Mouse (Mus musculus): ENCODE data around the gene Cacna2d1.

Cacna2d1 gene

DNA sequence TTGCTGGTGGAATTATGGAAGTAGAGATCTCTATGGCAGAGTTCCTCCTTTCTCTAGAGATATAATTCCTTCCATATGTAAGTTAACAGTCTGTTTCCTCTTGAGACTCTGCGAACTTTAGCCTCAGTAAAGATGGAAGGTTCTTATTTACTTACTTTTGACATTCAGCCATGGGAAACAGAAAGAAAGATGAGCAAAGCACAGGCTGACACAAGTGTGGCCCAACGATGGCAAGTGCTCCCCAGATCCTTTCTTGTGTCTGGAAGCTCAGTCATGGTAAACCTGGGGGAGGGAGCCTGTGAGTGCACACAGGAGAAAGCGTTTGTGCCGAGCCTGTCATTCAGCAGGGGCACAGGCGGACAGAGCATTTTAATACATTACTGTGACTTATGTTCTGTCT lies 48.9 kb downstream of the Cacna2d1 start:
- no peak for DNase-seq (ENCODE audit: low spot score in 2 of 2)

DNA sequence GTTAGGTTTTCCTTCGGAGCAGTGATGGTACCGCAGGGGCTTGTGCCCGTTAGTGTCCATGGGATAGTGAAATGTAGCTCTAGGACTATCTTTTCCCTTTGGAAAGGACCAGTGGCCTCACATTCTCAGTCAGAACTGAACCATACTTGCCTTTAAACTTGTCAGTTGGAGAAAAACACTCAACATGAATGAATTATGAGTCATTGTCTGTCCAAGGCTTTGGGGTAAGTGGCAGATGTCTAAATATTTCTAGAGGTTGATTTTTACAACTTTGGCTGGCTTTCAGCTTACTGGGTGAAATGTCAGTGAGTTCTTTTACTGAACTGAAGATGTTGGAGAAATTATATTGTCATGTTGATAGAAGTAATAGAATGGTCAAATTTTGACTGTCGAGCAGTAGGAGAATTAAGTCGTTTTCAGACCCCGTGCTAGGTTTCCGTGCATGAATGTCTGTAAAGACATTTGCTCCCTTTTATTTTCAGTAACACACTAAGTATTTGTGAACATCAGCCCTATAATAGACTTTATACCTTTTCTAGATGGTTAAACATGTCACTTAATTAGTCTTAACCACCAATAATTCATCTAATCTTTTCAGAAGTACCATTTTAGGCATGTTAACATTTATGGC lies 50.9 kb downstream of the Cacna2d1 start:
- no peak for DNase-seq (ENCODE audit: low spot score in 2 of 2)

DNA sequence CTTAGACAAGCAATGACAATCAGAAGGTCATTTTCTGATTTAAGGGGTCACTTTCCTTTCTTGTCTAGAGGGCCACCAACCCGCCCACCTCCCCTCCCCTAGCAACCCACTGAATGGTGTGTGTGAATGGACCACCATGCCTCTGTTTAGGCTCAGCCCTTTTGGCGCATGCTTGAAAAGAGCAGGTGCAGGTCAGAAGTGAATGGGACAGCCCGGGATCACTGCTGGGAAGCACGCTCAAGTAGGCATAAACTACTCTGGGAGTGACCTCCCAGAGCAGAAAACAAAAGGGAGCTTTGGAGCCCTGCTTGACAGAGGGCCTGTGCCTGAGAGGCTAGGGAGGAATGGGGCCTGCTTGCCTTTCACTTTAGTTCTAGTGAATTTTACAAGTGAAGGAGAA lies 51.4 kb downstream of the Cacna2d1 start:
- DNase-seq (ENCODE audit: low spot score in 2 of 2) = no peak

DNA sequence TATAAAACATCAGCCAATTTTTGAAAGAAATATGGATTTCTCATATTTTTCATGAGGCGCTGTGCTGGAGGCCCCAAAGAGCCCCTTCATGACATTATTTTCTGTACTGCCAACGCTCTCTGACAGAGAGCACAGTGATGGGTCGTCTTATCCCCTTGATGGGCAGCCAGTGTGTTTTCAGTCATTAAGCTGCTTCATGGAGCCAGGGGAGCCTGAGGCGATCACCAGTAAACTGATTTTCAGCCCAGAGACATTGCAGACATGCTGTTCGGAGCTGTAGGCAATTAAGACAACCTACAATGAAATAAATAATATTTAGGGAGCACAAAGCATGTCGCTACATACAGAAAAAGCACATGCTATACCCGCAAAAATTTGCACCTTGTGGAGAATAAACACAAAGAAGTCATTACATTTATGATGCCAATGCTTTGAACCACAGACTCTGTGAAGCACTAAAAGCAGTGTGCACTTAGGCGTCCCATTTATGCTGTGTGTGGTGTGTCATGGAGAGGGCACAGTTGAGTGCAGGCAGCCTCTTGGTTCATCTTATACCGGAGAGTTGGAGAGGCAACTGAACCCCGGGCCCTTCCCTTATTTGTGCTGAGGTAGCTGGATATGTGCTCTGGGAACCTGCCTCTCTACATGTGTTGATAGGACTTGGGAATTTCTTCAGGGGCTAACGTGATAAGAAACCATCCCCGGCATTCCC lies 57.1 kb downstream of the Cacna2d1 start:
- DNase-seq (ENCODE audit: low spot score in 2 of 2) = no peak

DNA sequence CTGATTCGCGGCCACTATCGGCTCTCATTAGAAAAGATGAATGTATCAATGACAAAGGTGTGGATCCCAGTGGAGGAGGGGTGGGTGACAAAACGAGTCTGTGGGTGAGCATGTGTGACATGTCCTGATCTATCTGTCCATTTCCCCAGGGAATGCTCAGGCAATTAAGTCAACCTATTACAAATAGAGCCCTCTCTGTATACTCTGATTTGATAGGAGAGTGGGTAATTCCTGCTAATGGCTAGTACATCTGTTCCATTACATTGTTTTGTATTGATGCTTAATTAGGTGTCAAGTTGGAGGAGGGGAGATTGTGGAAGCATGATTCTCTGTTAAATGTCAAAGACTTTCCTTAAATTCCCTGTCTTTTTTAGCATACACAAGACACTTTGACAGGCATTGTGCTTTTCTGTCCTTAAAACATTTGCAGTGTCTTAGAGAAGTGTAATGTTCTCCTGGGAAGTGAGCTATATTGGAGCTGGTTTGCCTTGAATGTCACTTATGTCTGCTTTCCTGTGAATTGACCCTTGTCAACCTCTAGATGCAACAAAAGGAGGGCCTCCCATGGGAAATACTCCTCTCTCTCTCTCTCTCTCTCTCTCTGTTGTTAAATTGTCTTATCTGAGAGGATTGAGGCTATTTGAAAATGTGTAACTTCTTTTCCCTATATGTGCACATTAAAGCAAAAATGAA lies 58.9 kb downstream of the Cacna2d1 start:
- no peak for DNase-seq (ENCODE audit: low spot score in 2 of 2)

DNA sequence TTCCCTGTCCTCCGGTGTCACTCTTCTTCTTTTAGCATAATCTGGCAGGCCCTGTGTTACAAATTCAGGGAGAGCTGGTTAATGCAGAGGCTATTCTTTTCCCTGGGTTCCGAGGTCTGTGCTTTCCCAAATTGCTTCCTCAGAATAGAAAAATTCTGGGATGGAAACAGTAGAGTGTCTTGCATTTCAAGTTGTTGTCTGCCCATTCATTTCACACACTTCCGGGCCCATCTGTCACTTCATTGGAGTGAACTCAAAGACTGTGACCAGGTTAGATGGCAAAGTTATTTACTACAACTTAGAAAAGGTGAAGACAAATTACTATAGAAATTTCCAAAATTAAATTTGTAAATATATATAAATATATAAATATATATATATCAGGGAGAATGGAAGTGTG lies 62.7 kb downstream of the Cacna2d1 start:
- no peak for DNase-seq (ENCODE audit: low spot score in 2 of 2)

DNA sequence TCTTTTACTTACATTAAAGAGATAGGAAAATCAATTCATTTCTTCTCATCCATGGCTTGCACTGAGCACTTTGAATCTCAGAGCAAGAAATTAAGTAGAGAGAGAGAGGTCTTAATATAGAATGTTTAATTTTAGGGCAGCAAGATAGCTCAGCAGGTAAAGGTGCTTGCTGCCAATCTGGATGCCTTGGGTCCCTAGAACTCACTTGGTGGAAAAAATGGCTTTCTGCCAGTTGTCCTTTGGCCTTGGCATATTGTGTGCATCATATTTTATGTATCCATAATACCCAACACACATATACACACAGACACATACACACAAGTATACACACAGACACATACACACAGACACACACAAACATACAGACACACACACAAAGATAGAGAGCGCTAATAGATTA lies 63.3 kb downstream of the Cacna2d1 start:
- no peak for DNase-seq (ENCODE audit: low spot score in 2 of 2)

DNA sequence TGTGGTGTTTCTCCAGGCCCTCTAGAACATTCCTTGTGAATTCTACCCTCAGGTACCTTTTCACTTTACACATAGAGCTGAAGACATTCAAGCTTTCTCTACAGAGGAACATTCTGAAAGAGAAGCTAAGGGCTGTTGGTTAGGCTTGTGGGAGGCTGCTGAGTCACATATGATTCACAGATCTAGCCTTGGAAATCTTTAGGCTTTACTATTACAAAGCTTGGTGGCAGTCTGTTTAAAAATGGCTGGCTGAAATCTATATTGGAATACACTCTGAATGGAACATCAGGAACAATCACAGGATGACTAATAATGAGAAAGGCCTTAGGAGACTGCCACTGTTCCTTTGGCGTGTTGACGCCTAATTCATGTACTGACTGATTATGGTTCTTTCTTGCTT lies 66.4 kb downstream of the Cacna2d1 start:
- no peak for DNase-seq (ENCODE audit: low spot score in 2 of 2)

DNA sequence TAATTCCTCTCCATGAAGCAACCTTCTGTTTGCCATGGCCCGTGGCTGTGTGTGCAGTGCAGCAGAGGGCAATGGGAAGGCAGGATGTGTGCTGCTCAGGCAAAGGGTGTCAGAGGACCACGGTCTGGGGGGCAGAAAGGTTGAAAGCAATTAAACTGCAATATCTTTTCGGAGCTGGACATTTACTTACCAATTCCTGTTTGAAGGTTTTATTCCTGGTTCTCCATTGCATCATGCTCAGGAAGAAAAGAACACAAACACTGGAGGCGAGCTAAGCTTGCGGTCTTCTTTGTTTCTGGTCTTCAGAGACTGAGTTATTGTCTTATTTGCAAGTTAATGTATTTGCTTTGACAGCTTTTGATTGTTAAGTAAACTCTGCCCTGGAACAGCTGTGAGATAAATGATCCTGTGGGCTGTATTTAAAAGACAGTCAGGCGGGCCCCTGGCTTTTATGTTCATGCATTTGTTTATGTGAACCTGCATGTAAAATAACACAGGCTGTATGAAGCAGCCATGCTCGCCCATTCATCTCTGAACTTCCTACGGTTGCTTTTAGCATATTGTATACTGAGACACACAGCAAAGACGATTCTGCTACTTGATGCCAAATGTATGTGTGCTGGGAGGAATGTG lies 68.1 kb downstream of the Cacna2d1 start:
- no peak for DNase-seq (ENCODE audit: low spot score in 2 of 2)

DNA sequence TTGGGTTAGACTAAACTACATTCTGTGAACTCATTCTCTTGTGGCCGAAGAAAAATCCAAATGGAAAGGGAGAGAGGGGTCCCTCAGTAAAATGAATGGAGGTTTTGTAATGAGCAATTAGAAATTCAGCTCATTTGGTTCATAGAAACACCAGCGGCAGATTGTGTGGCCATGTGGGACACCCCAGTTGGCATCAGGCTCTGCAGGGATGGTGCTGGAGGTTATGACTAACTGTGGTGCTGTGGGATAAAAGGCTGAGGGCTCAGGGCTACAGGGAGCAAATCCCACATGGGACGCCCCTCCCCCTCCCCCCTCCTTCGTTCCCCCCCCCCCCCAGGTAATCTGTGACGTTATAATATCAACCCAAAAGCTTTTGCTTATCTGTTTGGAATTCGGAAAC lies 69.8 kb downstream of the Cacna2d1 start:
- no peak for DNase-seq (ENCODE audit: low spot score in 2 of 2)

DNA sequence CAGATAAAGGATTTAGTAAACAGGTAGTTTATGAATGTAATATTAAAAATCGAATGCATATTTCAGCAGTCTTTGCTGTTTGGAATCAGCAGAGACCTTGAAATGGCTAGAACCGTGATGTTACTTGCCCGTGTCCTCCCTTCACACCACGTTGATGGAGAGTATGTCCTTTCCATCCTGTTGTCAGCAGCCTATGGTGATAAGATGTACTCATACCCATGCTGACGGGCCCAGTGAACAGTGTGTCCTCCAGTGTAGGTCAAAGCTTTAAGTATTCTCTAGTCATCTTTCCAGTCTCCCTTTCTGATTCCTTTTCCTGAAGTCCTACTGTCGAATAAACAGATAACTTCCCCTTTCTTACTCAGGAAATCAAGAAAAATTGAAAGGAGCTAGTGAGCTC lies 72.5 kb downstream of the Cacna2d1 start:
- DNase-seq (ENCODE audit: low spot score in 2 of 2) = no peak

DNA sequence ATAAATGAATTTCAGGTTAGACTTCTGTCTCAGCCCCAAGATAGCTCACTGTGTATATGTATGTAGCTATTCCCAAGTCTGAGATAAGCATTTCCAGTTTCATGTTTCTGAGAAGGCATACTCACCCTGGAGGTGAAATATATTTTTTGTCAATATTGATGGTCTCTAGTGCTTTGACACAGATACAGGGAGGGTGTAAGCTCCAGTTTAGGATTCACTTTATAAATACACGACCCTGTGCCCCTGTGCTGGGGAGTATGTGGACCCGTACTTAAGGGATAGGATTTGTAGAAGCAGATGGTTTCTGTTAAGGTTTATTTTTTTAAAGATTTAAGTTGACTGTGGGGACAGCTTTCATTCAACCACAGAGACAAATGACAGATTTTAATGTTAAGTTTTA lies 79.2 kb downstream of the Cacna2d1 start:
- DNase-seq (ENCODE audit: low spot score in 2 of 2) = no peak

DNA sequence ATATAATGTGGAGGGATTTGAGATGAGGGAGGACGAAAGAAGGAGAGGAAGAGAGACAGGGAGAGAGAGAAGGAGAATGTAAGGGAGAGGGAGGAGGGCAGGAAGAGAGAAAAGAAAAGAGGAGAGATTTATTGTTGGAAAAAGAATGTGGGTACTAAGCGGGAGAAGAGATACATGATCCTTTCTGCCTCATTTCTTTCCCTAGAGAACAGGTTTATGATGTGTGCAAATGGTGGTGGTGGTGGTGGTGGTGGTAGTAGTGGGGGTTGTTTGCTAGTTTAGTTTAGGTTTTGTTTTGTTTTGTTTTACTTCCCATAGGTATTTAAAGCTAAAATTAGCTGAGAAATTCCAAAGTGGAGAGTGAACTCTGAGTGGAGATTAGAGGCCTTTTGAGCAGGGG lies 79.9 kb downstream of the Cacna2d1 start:
- no peak for DNase-seq (ENCODE audit: low spot score in 2 of 2)

DNA sequence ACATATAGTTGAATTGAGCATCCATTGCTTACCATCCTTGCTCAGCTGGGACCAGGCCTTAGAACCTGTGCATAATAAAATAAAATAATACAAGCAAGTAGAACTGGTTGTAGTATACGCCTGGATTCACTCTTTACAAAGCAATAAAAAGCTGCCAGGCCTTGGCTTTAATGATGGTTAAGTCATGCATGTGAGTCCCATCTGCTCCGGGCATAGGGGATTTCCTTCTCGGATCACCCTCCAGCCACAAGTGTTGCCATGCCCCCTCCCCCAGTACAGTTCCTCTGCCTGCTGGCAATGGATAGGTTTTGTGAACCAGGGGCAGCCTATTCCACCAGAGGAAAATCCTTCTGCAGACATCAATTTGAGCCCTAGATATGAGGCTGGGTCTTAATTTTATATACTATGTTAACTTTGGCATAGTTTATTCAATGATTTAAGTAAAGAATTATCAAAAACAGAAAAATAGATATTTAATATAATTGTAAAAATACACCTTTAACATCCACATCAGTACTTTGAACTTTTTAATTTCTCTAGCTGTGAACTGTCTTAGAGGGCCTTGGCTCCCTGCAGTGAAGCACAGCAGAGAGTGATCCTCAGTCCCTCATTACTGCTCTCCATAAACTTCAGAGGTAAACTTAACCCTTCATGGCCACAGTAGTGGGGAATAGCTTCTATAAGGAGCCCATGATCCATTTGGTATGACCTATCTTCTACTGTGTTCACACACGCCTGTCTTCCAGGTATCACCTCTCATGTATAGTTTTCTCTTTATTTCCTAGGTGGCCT lies 90.3 kb downstream of the Cacna2d1 start:
- DNase-seq (ENCODE audit: low spot score in 2 of 2) = peak in 1 of 2 experiments; percentile 70

DNA sequence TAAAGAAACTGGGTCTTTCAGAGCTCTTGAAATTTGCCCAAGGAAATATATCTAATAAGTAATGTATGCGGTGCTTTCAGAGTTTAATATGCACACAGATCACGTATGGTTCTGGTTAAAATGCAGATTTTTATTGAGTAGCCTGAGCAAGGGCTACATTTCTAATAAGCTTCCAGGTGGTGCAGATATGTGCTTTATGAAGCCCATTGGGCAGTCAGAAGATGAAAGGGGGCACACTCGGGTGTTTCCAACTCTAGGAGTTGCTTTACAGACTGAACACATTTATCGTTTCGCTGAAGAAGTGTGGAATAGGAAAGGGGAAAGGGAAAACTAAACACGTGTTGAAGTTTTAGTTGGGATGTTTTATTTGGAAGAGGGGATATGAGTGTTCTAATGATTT lies 94.4 kb downstream of the Cacna2d1 start:
- DNase-seq (ENCODE audit: low spot score in 2 of 2) = no peak

DNA sequence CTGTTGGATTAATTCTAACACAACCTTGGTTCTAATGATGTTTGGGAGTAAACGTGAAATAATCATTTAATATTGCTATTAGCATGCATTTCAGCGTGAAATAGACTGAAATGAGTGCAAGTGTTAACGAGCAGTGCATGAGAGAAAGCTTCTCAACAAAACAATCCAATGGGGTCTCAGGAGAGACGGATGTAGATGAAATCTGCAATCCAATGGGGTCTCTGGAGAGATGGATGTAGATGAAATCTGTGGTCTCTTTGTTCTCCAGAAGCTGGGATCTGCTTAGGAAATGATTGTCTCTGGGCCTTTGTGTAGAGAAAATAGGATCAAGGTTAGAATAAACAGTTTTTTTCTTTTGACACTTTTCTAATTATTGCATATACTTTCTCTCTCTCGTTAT lies 95.0 kb downstream of the Cacna2d1 start:
- DNase-seq (ENCODE audit: low spot score in 2 of 2) = no peak

DNA sequence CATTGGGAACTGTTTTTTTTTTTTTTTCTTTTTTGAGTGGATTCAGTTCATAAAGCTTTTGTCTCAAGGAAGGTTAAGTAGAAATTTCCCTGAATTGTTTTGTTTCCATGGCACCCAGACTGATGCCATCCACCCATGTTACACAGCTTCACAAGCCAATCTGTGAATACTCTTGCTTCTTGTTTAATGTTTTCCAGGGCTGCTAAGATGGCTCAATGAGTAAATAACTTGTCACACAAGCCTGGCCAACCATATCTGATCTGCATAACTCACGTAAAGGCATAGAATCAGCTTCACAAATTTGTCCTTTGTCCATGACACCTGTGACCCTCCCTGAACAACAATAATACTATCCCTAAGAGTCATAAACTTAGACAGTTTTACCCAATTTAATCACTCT lies 99.1 kb downstream of the Cacna2d1 start:
- DNase-seq (ENCODE audit: low spot score in 2 of 2) = no peak

DNA sequence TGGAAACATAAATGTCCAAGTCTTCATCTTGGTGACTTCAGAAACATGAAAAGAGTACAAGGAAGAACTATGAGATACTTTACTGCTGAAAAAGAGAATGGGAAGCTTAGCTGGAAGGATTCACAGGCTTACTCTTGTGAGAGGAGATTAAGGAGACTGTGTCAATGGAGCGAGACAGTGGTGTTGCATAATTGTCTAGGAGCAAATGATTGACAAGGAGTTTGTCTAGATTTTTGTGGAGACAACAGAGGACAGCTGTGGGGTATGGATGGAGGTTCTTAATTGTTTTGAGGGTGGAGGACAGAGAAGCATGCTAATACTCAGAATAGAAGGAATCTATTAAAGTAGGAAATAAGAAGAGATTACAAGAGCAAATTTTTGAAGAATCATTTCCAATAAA lies 100.8 kb downstream of the Cacna2d1 start:
- DNase-seq (ENCODE audit: low spot score in 2 of 2) = no peak

DNA sequence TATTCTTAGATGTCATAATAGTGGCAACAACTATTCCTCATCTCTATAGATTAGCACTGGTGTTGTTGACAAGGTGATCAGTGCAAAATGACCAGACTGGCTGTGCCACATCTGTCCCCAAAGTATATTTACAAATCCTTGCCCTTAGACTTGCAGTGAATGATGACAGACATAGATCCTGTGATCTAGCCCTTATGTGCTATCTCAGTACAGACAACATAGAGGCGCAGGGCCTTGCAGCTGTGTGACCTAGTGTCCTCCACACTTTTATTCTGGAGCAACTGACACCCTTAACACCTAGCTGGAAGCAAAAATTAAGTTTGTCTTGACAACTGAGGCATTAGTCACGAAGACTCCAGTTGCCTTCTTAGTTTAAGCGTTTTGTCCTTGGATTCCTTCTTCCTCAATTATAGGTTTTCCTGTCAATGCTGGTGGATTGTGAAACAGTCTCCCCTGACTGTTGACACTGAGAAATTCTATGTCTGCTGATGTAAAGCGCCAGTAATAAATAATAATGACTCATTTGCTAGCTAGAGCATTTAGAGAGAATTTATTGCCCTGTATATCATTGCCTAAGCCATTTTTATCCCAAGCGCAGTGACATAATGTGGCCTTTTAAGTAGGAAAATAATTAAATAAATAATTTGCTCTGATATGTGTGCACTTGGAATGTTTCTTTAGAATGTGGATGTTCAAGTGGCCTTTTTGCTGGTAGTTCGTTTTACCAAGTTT lies 110.8 kb downstream of the Cacna2d1 start:
- DNase-seq (ENCODE audit: low spot score in 2 of 2) = no peak

DNA sequence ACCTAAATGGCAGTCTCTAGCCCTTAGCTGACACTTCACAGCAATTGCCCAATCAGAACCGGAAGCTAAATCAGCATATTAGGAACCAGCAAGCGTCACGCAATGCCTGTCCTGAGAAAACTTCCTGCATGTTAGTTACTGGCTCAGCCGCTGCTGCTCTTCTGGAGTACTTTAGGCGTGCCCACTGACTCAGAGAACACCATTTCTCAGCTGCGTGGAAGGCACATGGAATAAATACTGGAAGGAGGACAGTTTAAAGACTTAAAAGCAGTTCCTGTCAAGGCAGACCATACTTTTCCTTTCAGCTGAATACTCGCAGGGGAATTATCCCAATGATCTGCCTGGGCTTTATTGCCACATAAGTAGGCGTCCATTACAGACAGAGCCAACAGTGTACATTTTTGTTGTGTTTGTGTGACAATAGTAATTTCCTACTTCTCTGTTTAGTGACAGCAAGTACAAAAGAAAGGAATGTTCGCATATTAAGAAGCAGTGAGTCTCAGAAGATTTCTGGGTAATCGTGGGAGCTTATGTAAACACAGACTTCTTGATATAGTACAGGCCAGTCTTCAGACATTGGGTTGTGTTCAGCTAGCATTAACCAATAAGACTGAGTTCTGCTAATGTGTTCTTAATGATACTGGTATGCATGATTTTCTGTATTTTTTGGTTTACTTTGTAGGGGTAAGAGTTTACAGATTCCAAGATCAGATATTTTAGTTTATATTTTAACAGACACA lies 113.1 kb downstream of the Cacna2d1 start:
- DNase-seq (ENCODE audit: low spot score in 2 of 2) = no peak

DNA sequence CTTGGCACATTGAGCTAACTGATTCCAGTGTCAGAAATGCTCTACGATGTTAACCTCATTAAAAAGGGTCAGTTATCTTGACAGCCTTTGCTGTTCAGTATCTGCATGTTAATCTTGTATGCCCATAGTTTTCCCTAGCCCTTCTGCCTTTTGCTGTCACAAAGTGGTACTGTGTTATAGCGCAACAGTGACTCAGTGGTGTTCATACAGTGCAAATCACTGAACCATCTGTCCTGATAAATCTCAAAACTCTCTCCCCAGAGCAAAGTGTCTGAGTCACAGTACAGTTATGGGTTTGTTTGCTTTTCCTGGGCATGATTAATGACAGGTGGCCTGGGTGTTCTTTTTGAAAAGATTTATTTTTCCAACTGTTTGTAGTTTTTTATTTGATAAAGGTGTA lies 122.3 kb downstream of the Cacna2d1 start:
- no peak for DNase-seq (ENCODE audit: low spot score in 2 of 2)
